Mouse (Mus musculus): ENCODE data around the gene Smpd2. TPM values are rescaled to one million over a fixed set of nuclear protein-coding genes. Genes with fewer than 3 reads are reported as not detected.

The Smpd2 gene
- polyA plus RNA-seq, 1 experiment = 41.5 TPM

DNA sequence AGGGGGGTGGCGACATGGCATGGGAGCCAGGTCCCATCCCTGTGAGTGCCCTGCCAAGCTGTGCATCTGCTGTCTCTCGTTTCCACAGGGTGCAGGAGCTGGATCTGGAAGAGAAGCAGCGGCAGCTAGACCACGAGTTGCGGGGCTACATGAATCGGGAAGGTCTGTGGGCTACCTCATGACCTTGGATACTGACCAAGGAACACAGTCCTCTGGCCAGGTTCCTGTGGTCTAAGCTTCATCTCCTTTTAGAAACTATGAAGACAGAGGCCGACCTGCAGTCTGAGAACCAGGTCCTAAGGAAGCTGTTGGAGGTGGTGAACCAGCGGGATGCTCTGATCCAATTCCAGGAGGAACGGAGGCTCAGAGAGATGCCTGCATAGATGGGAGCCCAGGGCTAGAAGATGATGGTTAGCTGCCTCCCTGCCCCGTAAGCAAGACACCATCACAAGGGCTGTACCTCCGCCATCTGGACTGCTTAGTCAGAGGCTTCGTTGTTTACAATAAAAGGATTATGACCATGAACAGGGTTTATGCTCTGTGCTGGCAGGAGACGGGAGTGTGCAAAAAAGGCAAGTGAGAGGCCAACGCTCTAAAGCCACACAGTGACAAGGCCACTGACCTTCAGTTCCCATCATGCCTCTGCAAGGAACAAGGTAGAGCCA lies 3.5 kb downstream of the Smpd2 start:
- no peak for DNase-seq (ENCODE audit: low read depth)

DNA sequence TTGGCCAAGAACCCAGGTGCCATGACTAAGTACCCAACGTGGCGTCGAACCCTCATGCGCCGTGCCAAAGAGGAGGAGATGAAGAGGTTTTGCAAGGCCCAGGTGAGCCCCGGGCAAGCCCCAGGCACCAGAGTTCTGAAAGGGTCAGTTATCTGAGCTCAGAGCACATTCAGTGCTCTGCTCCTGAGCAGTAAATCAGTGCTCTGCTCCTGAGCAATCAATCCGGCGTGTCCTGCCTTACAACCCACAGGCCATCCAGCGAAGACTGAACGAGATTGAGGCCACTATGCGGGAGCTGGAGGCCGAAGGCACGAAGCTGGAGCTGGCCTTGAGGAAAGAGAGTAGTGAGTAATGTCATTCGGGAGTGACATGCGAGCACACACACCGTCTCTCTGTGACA lies 4.4 kb downstream of the Smpd2 start:
- no peak for DNase-seq (ENCODE audit: low read depth)
- TF ChIP-seq POLR2A (IDR thresholded peaks at IDR 0.05; ENCODE audit: borderline replicate concordance, extremely low read depth, insufficient read depth, insufficient read length, poor library complexity, severe bottlenecking) (no peak), CTCF (IDR thresholded peaks at IDR 0.05; ENCODE audit: borderline replicate concordance, extremely low read depth, insufficient read depth, insufficient read length) (no peak)

More for the DNA sequence above, 3.5 kb downstream of the Smpd2 start:
- no peak for TF ChIP-seq POLR2A (IDR thresholded peaks at IDR 0.05; ENCODE audit: borderline replicate concordance, extremely low read depth, insufficient read depth, insufficient read length, poor library complexity, severe bottlenecking)
- no peak for TF ChIP-seq CTCF (IDR thresholded peaks at IDR 0.05; ENCODE audit: borderline replicate concordance, extremely low read depth, insufficient read depth, insufficient read length)

DNA sequence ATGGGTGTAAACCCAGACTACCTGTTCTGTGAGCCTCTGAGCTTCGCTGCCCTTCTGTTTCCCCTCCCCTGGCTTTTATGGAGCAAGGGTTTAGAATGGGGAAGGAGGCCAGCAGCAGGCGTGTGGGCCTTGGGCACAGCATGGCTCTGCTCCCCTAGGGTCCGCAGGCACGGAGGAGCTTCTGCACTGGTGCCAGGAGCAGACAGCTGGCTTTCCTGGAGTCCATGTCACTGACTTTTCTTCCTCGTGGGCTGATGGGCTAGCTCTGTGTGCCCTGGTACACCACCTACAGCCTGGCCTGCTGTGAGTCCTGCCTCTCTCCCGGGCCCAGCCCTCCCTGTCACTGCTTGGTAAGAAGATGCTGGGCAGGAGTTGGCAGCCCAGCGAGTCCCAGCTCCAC lies 7.7 kb downstream of the Smpd2 start:
- TF ChIP-seq CTCF (IDR thresholded peaks at IDR 0.05; ENCODE audit: borderline replicate concordance, extremely low read depth, insufficient read depth, insufficient read length) (no peak), POLR2A (IDR thresholded peaks at IDR 0.05; ENCODE audit: borderline replicate concordance, extremely low read depth, insufficient read depth, insufficient read length, poor library complexity, severe bottlenecking) (no peak)
- DNase-seq (ENCODE audit: low read depth) = no peak

DNA sequence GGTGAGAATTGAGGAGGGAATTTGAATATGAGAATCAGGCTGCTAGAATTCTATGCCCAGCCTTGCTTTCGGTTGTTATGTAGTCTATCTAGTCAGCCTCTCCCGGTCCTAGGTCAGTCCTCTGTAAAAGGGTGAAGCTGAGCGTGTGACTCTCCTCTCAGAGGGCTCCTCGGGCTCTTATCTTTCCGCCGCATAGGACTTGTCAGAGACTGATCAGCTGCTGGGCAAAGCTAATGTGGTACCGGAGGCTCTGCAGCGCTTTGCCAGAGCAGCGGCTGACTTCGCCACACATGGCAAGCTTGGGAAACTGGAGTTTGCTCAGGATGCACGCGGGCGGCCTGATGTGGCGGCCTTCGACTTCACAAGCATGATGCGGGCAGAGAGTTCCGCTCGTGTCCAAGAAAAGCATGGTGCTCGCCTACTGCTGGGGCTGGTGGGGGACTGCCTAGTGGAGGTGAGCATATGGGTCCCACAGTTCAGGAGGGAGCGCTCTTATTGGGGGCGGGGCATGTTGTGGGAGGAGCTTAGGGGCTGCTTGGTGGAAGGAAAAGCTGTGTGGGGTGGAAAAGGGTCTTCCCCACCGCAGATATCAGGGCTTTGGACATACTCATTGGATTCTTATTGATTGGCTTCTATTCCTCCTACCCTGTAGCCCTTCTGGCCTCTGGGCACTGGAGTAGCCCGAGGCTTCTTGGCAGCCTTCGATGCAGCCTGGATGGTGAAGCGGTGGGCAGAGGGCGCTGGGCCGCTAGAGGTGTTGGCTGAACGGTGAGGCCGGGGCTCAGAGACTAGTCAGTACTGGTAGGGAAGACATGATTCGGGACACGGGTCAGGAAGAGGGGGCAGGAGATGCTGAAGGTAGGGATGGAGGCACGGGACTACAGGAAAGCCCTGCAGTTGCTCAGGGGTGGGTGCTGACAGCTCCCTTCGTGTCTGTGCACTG lies 9.0 kb downstream of the Smpd2 start:
- DNase-seq (ENCODE audit: low read depth) = peak; percentile 41
- TF ChIP-seq POLR2A (IDR thresholded peaks at IDR 0.05; ENCODE audit: borderline replicate concordance, extremely low read depth, insufficient read depth, insufficient read length, poor library complexity, severe bottlenecking) = no peak
- TF ChIP-seq CTCF (IDR thresholded peaks at IDR 0.05; ENCODE audit: borderline replicate concordance, extremely low read depth, insufficient read depth, insufficient read length) = no peak

DNA sequence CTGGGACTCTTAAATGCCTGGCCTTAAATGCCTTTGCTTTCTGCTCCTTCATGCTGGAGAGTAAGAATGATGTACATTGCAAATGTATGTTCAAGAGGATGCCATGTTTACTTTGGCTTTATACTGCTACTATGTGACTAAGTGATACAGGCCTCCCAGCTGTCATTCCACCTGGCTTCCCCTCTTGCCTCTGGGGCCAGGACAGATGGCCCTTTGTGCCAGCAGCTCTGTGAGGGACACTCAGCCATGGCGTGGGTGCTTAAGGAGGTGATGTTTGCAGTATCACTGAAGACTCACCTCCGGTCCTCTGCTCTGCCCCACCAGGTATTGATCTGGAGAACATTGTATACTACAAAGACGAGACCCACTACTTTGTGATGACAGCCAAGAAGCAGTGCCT lies 10.2 kb downstream of the Smpd2 start:
- no peak for DNase-seq (ENCODE audit: low read depth)
- no peak for TF ChIP-seq POLR2A (IDR thresholded peaks at IDR 0.05; ENCODE audit: borderline replicate concordance, extremely low read depth, insufficient read depth, insufficient read length, poor library complexity, severe bottlenecking)
- TF ChIP-seq CTCF (IDR thresholded peaks at IDR 0.05; ENCODE audit: borderline replicate concordance, extremely low read depth, insufficient read depth, insufficient read length) = no peak

DNA sequence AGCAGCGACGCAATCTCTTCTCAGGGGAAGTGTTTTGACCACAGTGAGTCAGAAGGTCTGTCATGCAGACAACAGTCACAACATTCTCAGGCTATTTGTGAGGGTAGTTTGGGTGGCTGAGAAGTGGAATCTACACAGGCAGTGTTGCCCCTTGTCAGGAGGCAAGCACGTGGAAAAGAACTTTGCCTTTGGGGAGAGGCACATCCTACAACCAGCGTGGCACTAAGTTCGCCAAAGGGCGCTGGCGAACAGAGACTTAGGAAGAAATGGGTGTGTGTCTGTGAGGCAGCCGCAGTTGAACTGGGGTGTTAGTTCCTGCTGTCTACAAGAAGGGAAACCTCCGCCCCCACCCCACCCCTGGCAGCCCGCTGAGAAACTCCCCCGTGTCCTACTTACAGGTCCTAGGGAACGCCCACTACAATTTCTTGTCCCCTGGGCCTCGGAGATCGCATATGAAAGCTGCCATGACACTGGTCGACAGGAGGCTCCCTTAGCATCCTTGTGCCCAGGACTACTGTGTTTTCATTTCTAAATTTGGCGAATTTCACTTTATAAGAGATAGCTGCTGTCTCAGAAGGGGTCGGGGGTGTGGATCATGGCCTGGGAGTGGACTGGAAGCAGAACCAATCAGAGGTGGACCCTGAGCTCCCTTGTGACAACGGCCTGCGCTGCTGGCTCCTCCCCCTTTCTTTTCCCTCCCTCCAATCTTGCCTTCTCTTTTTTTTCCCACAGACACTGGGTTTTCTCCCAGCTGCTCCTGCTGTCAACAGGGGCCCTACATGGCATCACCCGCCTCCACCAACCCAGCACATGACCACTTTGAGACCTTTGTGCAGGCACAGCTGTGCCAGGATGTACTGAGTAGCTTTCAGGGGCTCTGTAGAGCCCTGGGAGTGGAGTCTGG lies 12.6 kb downstream of the Smpd2 start:
- TF ChIP-seq POLR2A (IDR thresholded peaks at IDR 0.05; ENCODE audit: borderline replicate concordance, extremely low read depth, insufficient read depth, insufficient read length, poor library complexity, severe bottlenecking) = no peak
- TF ChIP-seq CTCF (IDR thresholded peaks at IDR 0.05; ENCODE audit: borderline replicate concordance, extremely low read depth, insufficient read depth, insufficient read length) = no peak
- DNase-seq (ENCODE audit: low read depth) = peak; percentile 90

DNA sequence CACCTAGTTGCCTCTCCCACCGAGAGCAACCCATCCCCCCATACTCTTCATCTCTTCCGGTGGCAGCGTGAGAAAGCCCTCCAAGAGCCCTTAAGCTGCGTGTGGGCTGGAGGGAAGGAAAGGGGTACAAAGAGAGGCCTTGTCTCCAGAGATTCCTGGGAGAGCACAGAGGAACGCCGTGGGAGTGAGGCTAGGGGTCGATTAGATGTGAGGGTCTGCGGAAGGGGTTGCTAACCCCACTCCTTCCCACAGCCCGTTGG lies 13.2 kb downstream of the Smpd2 start:
- DNase-seq (ENCODE audit: low read depth) = peak; percentile 81
- TF ChIP-seq CTCF (IDR thresholded peaks at IDR 0.05; ENCODE audit: borderline replicate concordance, extremely low read depth, insufficient read depth, insufficient read length) (no peak), POLR2A (IDR thresholded peaks at IDR 0.05; ENCODE audit: borderline replicate concordance, extremely low read depth, insufficient read depth, insufficient read length, poor library complexity, severe bottlenecking) (no peak)

DNA sequence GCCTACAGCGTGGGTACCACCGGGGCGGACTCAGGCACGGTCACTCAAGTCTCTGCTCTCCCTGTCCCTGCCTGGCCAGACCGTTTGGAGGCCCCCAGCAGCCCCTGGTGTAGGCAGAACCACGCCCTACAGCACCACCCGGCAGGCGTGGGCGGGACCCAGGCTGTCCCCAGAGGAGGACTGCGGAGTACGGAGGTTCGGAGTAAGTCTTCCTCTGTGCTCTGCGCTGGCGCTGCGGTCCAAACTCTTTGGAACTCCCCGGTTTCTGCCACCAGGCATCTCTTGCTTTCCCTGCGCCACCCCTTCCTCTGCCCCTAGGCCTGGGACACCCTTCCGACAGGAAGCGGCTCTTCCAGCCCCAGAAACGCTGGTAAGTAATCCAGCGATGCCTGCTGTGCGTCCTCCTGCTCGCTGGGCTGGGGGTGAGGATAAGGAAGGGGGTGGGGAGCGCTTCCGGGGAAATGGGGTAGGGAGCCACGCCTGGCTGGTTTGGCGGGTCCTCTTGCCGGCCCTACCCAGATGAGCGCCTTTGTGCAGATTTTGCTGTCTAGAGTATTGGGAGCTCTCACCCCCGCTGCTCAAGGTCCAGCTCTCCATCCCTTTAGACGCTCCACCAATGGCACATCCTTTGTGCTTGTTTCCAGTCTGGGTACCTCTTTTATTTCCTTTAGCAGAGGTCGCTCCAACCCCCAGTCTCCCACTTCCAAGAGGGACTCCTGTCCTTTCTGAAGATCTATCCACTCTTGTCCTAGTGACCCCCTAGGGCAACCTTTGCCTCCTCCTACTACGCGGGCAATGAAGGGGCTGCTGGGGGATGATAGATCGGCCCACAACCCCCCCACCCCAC lies 13.8 kb downstream of the Smpd2 start, which contains the start of gene Mical1:
Mical1 (plus strand) TSS at position 144 of the 847 bp plus-strand sequence.
- no peak for TF ChIP-seq CTCF (IDR thresholded peaks at IDR 0.05; ENCODE audit: borderline replicate concordance, extremely low read depth, insufficient read depth, insufficient read length)
- no peak for TF ChIP-seq POLR2A (IDR thresholded peaks at IDR 0.05; ENCODE audit: borderline replicate concordance, extremely low read depth, insufficient read depth, insufficient read length, poor library complexity, severe bottlenecking)
- DNase-seq (ENCODE audit: low read depth) = peak; percentile 79

DNA sequence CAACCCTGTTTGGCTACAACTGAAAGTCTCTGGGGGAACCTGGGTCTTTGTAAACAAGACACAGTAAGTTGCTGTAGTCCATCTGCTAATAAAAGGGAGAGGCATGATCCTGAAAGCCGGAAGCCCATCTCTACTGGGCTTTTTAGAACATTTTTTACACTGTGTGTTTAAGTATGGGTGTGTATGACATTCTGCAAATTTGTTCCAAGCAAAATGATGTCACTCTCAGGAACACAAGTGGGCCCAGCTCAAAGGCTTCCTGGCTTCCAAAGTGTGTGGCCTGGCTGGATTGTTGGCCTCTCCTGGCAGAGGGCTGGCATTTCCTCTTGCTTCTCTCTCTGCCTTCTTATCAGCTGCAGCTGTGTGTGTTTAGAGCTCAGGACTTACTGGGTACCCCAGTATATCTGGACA lies 15.2 kb downstream of the Smpd2 start:
- no peak for TF ChIP-seq CTCF (IDR thresholded peaks at IDR 0.05; ENCODE audit: borderline replicate concordance, extremely low read depth, insufficient read depth, insufficient read length)
- no peak for TF ChIP-seq POLR2A (IDR thresholded peaks at IDR 0.05; ENCODE audit: borderline replicate concordance, extremely low read depth, insufficient read depth, insufficient read length, poor library complexity, severe bottlenecking)
- no peak for DNase-seq (ENCODE audit: low read depth)

DNA sequence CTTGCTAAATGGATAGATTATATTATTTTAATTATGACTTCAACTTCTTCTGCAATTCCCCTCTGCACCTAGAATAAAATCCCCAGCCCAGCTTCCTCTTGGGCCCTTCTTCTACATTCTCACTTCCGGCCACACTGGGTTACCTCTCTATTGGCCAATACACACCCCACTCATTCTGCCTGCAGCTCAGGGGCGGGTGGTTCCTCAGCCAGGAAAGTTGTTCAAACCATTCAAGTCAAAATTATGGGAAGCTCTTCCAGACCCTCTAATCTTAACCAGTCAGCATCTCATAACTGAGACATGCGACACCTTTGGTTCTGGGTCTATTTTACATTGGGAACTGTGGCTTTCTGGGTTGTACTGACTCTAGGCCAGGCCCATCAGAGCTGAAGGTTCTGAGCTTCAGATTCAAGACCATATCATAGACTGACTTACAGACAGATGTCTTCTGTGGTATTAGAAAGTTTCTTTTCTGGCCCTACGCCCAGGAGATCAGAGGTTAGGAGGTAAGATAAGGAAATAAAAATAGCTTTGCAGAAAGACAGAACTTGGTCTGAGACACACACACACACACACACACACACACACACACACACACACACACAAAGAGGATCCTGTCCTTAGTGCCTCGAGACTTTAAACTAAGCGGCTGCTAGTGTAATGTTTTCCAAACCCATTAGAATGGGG lies 16.2 kb downstream of the Smpd2 start:
- DNase-seq (ENCODE audit: low read depth) = no peak
- TF ChIP-seq CTCF (IDR thresholded peaks at IDR 0.05; ENCODE audit: borderline replicate concordance, extremely low read depth, insufficient read depth, insufficient read length) (no peak), POLR2A (IDR thresholded peaks at IDR 0.05; ENCODE audit: borderline replicate concordance, extremely low read depth, insufficient read depth, insufficient read length, poor library complexity, severe bottlenecking) (no peak)
